Mouse (Mus musculus) E14TG2a.4 (cell line): ENCODE data around the gene Kdelr3.

Experiments
- CTCF ChIP-seq: conservative IDR thresholded peaks from 2 replicates; pipeline ENCODE4 v1.5.1; 2014; ENCODE audit warnings: low read length
- NANOG ChIP-seq: IDR thresholded peaks from 2 replicates; pipeline ENCODE4 v1.6.1; 2014; ENCODE audit warnings: borderline replicate concordance, low read length, mixed read lengths
- POU5F1 ChIP-seq: IDR thresholded peaks from 2 replicates; pipeline ENCODE4 v1.6.1; 2014; ENCODE audit warnings: low read length, borderline replicate concordance

- TF ChIP-seq CTCF: no peak
- TF ChIP-seq NANOG: no peak
- TF ChIP-seq POU5F1: no peak
Measured at GRCm38 (mm10) chr15:79509998-79510397, 6.2 kb upstream of the Kdelr3 start.
